Mouse (Mus musculus) embryonic facial prominence, embryonic 14.5 days (tissue): ENCODE measurements around the gene Kndc1. TPM values are rescaled to one million over a fixed set of nuclear protein-coding genes. Genes with fewer than 3 reads are reported as not detected.

Source experiments
- ATAC-seq: fragments of 200-750 bp; cut with Nextera tagmentation; 2 replicates; pipeline ENCODE4 v1.8.0; 2017; ENCODE audit warnings: low read depth, moderate number of reproducible peaks, moderate TSS enrichment
- DNase-seq: peaks from one replicate; pipeline ENCODE4 v3.0.0-alpha.2; 2015; ENCODE audit warnings: low spot score
- H3K27ac ChIP-seq: fragments of 300-500 bp; sonication (generic); replicated peaks from 2 replicates; pipeline ENCODE4 v1.5.1; 2014; ENCODE audit warnings: low read depth, mild to moderate bottlenecking, low read length, moderate library complexity
- H3K27me3 ChIP-seq: fragments of 300-500 bp; sonication (generic); replicated peaks from 2 replicates; pipeline ENCODE4 v1.6.1; 2014; ENCODE audit warnings: low read length; ENCODE audit not compliant: control insufficient read depth, insufficient read depth
- H3K36me3 ChIP-seq: fragments of 300-500 bp; sonication (generic); 2 replicates; pipeline ENCODE4 v1.6.1; 2014; ENCODE audit warnings: low read length, mixed read lengths; ENCODE audit not compliant: control insufficient read depth, insufficient read depth
- H3K4me1 ChIP-seq: fragments of 300-500 bp; sonication (generic); 2 replicates; pipeline ENCODE4 v1.6.1; 2014; ENCODE audit warnings: antibody characterized with exemption, low read length; ENCODE audit not compliant: control insufficient read depth, insufficient read depth
- H3K4me2 ChIP-seq: fragments of 300-500 bp; sonication (generic); 2 replicates; pipeline ENCODE4 v1.6.1; 2014; ENCODE audit warnings: low read depth, mild to moderate bottlenecking, low read length, moderate library complexity, mixed read lengths
- H3K4me3 ChIP-seq: fragments of 300-500 bp; sonication (generic); 2 replicates; pipeline ENCODE4 v1.5.1; 2014; ENCODE audit warnings: low read depth, mild to moderate bottlenecking, low read length
- H3K9ac ChIP-seq: fragments of 300-500 bp; sonication (generic); 2 replicates; pipeline ENCODE4 v1.6.1; 2014; ENCODE audit warnings: low read depth, mild to moderate bottlenecking, low read length, moderate library complexity, mixed read lengths
- H3K9me3 ChIP-seq: fragments of 300-500 bp; sonication (generic); 2 replicates; pipeline ENCODE4 v1.6.1; 2016; ENCODE audit warnings: low read length; ENCODE audit not compliant: control insufficient read depth
- WGBS: fragments of 180-500 bp; shearing (Covaris S2); extraction: QIAGEN DNeasy Blood & Tissue Kit; methylation state at CpG from one replicate; pipeline ENCODE4 v1.1.7; 2014; 5-methylcytosine and 5-hydroxymethylcytosine counted together
- polyA plus RNA-seq: library from polyadenylated mRNA; unstranded; fragments of >200 nt; fragmentation: Nextera tagmentation; extraction: Ambion mirVana; gene quantifications from 2 replicates; pipeline ENCODE4 v1.2.1, GENCODE M21; 2014

The Kndc1 gene
- polyA plus RNA-seq, 1 experiment from 2014 or later, result 1.5 TPM

- H3K4me1 ChIP-seq, result no peaks in the 10 kb centered on the region
- H3K4me2 ChIP-seq, result no peak overlapping the region
- no peak overlapping the region for H3K4me3 ChIP-seq
- DNase-seq, result no peak
- H3K27me3 ChIP-seq, result no peaks in the 10 kb centered on the region
- no peaks in the 10 kb centered on the region for H3K9me3 ChIP-seq
- H3K27ac ChIP-seq, result no peak overlapping the region
- 38% methylated on average over 5 of the region's 5 CpGs for WGBS
- no peak overlapping the region for H3K9ac ChIP-seq
- no peaks in the 10 kb centered on the region for H3K36me3 ChIP-seq
- no peak for ATAC-seq
Observed at GRCm38 (mm10) chr7:139968428-139968827, 73.9 kb downstream of the Kndc1 start.

- H3K4me2 ChIP-seq, result no peak overlapping the region
Observed at GRCm38 (mm10) chr7:139969348-139970130, 75.0 kb downstream of the Kndc1 start.

GRCm38 (mm10) chr7:139970216-139970919 lies 75.9 kb downstream of the Kndc1 start:
- ATAC-seq, result peak; percentile 77
- H3K9ac ChIP-seq, result no peak overlapping the region
- H3K27ac ChIP-seq, result no peak overlapping the region
- H3K9me3 ChIP-seq, result no peaks in the 10 kb centered on the region
- no peaks in the 10 kb centered on the region for H3K4me1 ChIP-seq
- 73% methylated on average over 10 of the region's 10 CpGs for WGBS
- no peak overlapping the region for H3K4me2 ChIP-seq
- H3K36me3 ChIP-seq, result no peaks in the 10 kb centered on the region
- peak; percentile 54 for DNase-seq
- no peak overlapping the region for H3K4me3 ChIP-seq
- H3K27me3 ChIP-seq, result no peaks in the 10 kb centered on the region

More at GRCm38 (mm10) chr7:139969348-139970130, 75.0 kb downstream of the Kndc1 start:
- Histone ChIP-seq H3K9me3 (no peaks in the 10 kb centered on the region), H3K4me1 (no peaks in the 10 kb centered on the region), H3K4me3 (no peak overlapping the region), H3K27ac (no peak overlapping the region), H3K9ac (no peak overlapping the region), H3K36me3 (no peaks in the 10 kb centered on the region), H3K27me3 (no peaks in the 10 kb centered on the region)
- ATAC-seq (no peak), DNase-seq (peak; percentile 77)
- 16% methylated on average over 9 of the region's 10 CpGs for WGBS

- Histone ChIP-seq H3K4me1 (no peaks in the 10 kb centered on the region), H3K27me3 (no peaks in the 10 kb centered on the region), H3K36me3 (no peaks in the 10 kb centered on the region), H3K27ac (no peak overlapping the region), H3K4me3 (no peak overlapping the region), H3K9me3 (no peaks in the 10 kb centered on the region), H3K9ac (no peak overlapping the region), H3K4me2 (no peak overlapping the region)
- 67% methylated on average over 5 of the region's 5 CpGs for WGBS
- peak; percentile 41; the same call in 1 of the 2 replicates for ATAC-seq
- no peak for DNase-seq
Observed at GRCm38 (mm10) chr7:139970979-139971378, 76.5 kb downstream of the Kndc1 start.

- Histone ChIP-seq H3K36me3 (no peaks in the 10 kb centered on the region), H3K9me3 (no peaks in the 10 kb centered on the region), H3K4me3 (no peak overlapping the region), H3K27me3 (no peaks in the 10 kb centered on the region), H3K4me1 (no peaks in the 10 kb centered on the region), H3K9ac (no peak overlapping the region), H3K27ac (no peak overlapping the region), H3K4me2 (no peak overlapping the region)
- no peak for DNase-seq
- no peak for ATAC-seq
- 70% methylated on average over 6 of the region's 6 CpGs for WGBS
Observed at GRCm38 (mm10) chr7:139971436-139971835, 76.9 kb downstream of the Kndc1 start.

- H3K9me3 ChIP-seq, result no peaks in the 10 kb centered on the region
- no peak overlapping the region for H3K27ac ChIP-seq
- DNase-seq, result no peak
- H3K36me3 ChIP-seq, result no peaks in the 10 kb centered on the region
- no peak overlapping the region for H3K4me3 ChIP-seq
- no peak overlapping the region for H3K9ac ChIP-seq
- no peak for ATAC-seq
- no peak overlapping the region for H3K4me2 ChIP-seq
- H3K4me1 ChIP-seq, result peaks cover under 1% of the 10 kb centered on the region; the same call in 1 of the 2 replicates
- no peaks in the 10 kb centered on the region for H3K27me3 ChIP-seq
Observed at GRCm38 (mm10) chr7:139972923-139973331, 78.4 kb downstream of the Kndc1 start.

GRCm38 (mm10) chr7:139974307-139974706 lies 79.8 kb downstream of the Kndc1 start:
- H3K27ac ChIP-seq, result no peak overlapping the region
- H3K4me2 ChIP-seq, result no peak overlapping the region
- DNase-seq (no peak), ATAC-seq (no peak)
- peaks cover 9% of the 10 kb centered on the region for H3K4me1 ChIP-seq
- 86% methylated on average over 10 of the region's 10 CpGs for WGBS
- H3K9ac ChIP-seq, result no peak overlapping the region
- H3K4me3 ChIP-seq, result no peak overlapping the region
- no peaks in the 10 kb centered on the region for H3K36me3 ChIP-seq
- H3K9me3 ChIP-seq, result no peaks in the 10 kb centered on the region
- no peaks in the 10 kb centered on the region for H3K27me3 ChIP-seq

GRCm38 (mm10) chr7:139975471-139975870 lies 81.0 kb downstream of the Kndc1 start:
- no peak overlapping the region for H3K27ac ChIP-seq
- 46% methylated on average over 5 of the region's 5 CpGs for WGBS
- peaks cover 10% of the 10 kb centered on the region for H3K4me1 ChIP-seq
- no peaks in the 10 kb centered on the region for H3K9me3 ChIP-seq
- H3K27me3 ChIP-seq, result no peaks in the 10 kb centered on the region
- H3K4me3 ChIP-seq, result no peak overlapping the region
- no peaks in the 10 kb centered on the region for H3K36me3 ChIP-seq
- H3K4me2 ChIP-seq, result no peak overlapping the region
- no peak for ATAC-seq
- H3K9ac ChIP-seq, result no peak overlapping the region
- DNase-seq, result no peak
